Mouse (Mus musculus) left cerebral cortex, adult 2 months (tissue): Measurements from ENCODE around the gene Bmx. TPM values are rescaled to one million over a fixed set of nuclear protein-coding genes. Genes with fewer than 3 reads are reported as not detected.

ENCODE experiments used
- DNase-seq, 2 experiments: peaks; one replicate each; pipeline ENCODE4 v3.0.0; 2021 to 2022; ENCODE audit warnings: low spot score in 2 of 2, mixed read lengths in 1 of 2; ENCODE audit errors: extremely low spot score in 1 of 2
- H3K27ac ChIP-seq: fragments of 200-600 bp; 2 replicates; pipeline ENCODE4 v1.8.1; 2022
- H3K4me3 ChIP-seq: fragments of 200-600 bp; 2 replicates; pipeline ENCODE4 v1.8.1; 2022
- CTCF ChIP-seq: fragments of 200-600 bp; IDR thresholded peaks from 2 replicates; pipeline ENCODE4 v1.8.1; 2022; ENCODE audit warnings: antibody characterized with exemption, mild to moderate bottlenecking, moderate library complexity
- intact Hi-C: fragments of 180-260 bp; cut with DNase I; formaldehyde crosslinking; loops from one replicate; pipeline ENCODE4 v1.15.1; 2025
- total RNA-seq, 2 experiments: library from RNA; stranded (reverse); gene quantifications; 2 replicates each; pipeline ENCODE4 v1.2.3; 2021

Bmx gene
- total RNA-seq, 2 experiments from 2014 or later: 0.82 to 1.4 TPM

- TF ChIP-seq CTCF: no peak
- intact Hi-C loops: no loop called here
- Histone ChIP-seq H3K27ac (no peak overlapping the region), H3K4me3 (no peak overlapping the region)
- no peak for DNase-seq
These were observed 87.0 kb downstream of the Bmx start for GRCm38 (mm10) chrX:164171034-164171433.

DNA sequence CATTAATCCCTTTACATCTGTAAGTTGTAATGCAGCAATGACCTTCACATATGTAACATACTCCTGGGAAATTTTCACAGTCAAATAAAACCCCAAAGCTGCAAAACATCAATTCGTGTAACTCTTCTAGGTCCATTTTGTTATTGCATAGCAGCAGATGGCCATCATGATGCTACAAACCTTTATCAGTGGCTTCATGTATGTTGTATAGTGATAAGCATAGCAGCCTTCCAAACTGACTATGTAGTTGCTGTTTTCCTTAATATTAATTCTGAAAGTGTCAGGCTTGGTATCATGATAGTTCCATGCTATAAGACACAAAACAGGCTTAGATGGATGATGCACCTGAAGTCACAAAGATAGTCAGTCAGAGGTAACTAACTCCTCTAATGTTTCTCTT, 93.3 kb downstream of the Bmx start:
- TF ChIP-seq CTCF: no peak
- intact Hi-C loops: no loop called here
- no peak overlapping the region for H3K4me3 ChIP-seq
- DNase-seq: no peak
- no peak overlapping the region for H3K27ac ChIP-seq

- intact Hi-C loops: no loop called here
These were observed 103.4 kb downstream of the Bmx start for GRCm38 (mm10) chrX:164154594-164154993.

DNA sequence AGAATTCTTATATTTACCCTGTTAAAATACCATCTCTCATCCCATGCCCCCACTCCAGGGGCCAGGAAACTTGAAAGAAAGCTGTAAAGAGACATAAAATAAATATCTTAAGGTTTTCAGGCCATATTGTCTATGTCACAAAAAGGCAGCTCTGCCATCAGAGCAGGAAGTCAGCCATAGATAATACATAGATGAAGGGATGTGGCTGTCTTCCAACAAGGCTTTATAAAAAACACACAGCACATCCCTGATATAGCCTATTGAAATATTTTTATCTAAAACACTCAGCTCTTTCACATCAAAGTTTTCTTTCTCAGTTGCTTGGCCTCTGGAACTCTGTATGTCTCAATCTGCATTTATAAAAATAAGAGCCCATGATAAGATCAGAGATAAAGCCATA, 104.4 kb downstream of the Bmx start:
- intact Hi-C loops: no loop called here
- Histone ChIP-seq H3K4me3 (no peak overlapping the region), H3K27ac (no peak overlapping the region)
- TF ChIP-seq CTCF: no peak
- DNase-seq: no peak

More at GRCm38 (mm10) chrX:164154594-164154993, 103.4 kb downstream of the Bmx start:
- Histone ChIP-seq H3K27ac (no peak overlapping the region), H3K4me3 (no peak overlapping the region)
- TF ChIP-seq CTCF: no peak
- DNase-seq: no peak

GRCm38 (mm10) chrX:164152703-164153102, 105.3 kb downstream of the Bmx start:
- no peak overlapping the region for H3K27ac ChIP-seq
- no peak for DNase-seq
- H3K4me3 ChIP-seq: no peak overlapping the region
- intact Hi-C loops: no loop called here
- TF ChIP-seq CTCF: no peak

- intact Hi-C loops: no loop called here
- no peak for DNase-seq
- Histone ChIP-seq H3K4me3 (no peak overlapping the region), H3K27ac (no peak overlapping the region)
- no peak for TF ChIP-seq CTCF
These were observed 112.3 kb downstream of the Bmx start for GRCm38 (mm10) chrX:164145463-164146250.

Other genes with a start within 250 kb of the Bmx start
- 1 to 10 TPM; 2.2 to 3.0 TPM for gene Car5b, start 230.2 kb downstream of the Bmx start, total RNA-seq
- gene Siah1b, start 181.7 kb downstream of the Bmx start, total RNA-seq: 10 to 100 TPM in 1 of 2 experiments, 1 to 10 TPM in 1; 9.6 to 10.9 TPM
- not detected for gene Cltrn, start 169.4 kb downstream of the Bmx start, total RNA-seq
- gene Ace2, start 118.9 kb downstream of the Bmx start, total RNA-seq: 1 to 10 TPM; 1.1 to 1.7 TPM
- 1 to 10 TPM; 6.1 to 7.4 TPM for gene Pir, start 11.2 kb upstream of the Bmx start, total RNA-seq
- 1 to 10 TPM; 1.5 to 2.6 TPM for gene Vegfd, start 115.2 kb upstream of the Bmx start, total RNA-seq
- 1 to 10 TPM; 5.3 to 5.5 TPM for gene Piga, start 161.6 kb upstream of the Bmx start, total RNA-seq
- gene Asb11, start 178.8 kb upstream of the Bmx start, total RNA-seq: 1 to 10 TPM; 3.9 to 7.0 TPM
- gene Asb9, start 248.1 kb upstream of the Bmx start, total RNA-seq: not detected